Mouse (Mus musculus) testis, adult 2 months (tissue): ENCODE measurements around the gene Ptrh1. TPM values are rescaled to one million over a fixed set of nuclear protein-coding genes. Genes with fewer than 3 reads are reported as not detected.

Experiments
- H3K27ac ChIP-seq: fragments of 200-500 bp; 2 replicates; pipeline ENCODE4 v1.5.1; 2012; ENCODE audit warnings: low read depth, low read length; ENCODE audit not compliant: control insufficient read depth, insufficient read depth
- H3K27me3 ChIP-seq: fragments of 200-500 bp; 2 replicates; pipeline ENCODE4 v1.6.1; 2012; ENCODE audit warnings: mild to moderate bottlenecking, low read length, moderate library complexity; ENCODE audit not compliant: control insufficient read depth, insufficient read depth
- H3K36me3 ChIP-seq: fragments of 200-500 bp; 2 replicates; pipeline ENCODE4 v1.6.1; 2012; ENCODE audit warnings: mild to moderate bottlenecking, low read length; ENCODE audit not compliant: control insufficient read depth, insufficient read depth
- H3K4me1 ChIP-seq: fragments of 200-500 bp; 2 replicates; pipeline ENCODE4 v1.6.1; 2012; ENCODE audit warnings: low read length; ENCODE audit not compliant: control insufficient read depth, insufficient read depth
- H3K4me3 ChIP-seq: fragments of 200-500 bp; 2 replicates; pipeline ENCODE4 v1.5.1; 2012; ENCODE audit warnings: low read depth, mild to moderate bottlenecking, low read length, moderate library complexity, mixed read lengths; ENCODE audit not compliant: control insufficient read depth
- CTCF ChIP-seq: fragments of 200-500 bp; IDR thresholded peaks from 2 replicates; pipeline ENCODE4 v1.5.1; 2012; ENCODE audit warnings: low read depth, mild to moderate bottlenecking, inconsistent platforms, low read length, moderate library complexity; ENCODE audit not compliant: control insufficient read depth, insufficient read depth, insufficient replicate concordance
- POLR2A ChIP-seq: fragments of 200-500 bp; IDR thresholded peaks from 2 replicates; pipeline ENCODE4 v1.6.1; 2012; ENCODE audit warnings: low read depth, mild to moderate bottlenecking, inconsistent platforms, low read length, moderate library complexity; ENCODE audit not compliant: control insufficient read depth
- polyA plus RNA-seq: library from polyadenylated mRNA; depleted of rRNA; stranded (reverse); fragments of >200 nt; gene quantifications from 2 replicates; pipeline ENCODE4 v1.2.3, GENCODE M21; 2012

The Ptrh1 gene
- polyA plus RNA-seq, 1 experiment = 24.7 TPM

DNA sequence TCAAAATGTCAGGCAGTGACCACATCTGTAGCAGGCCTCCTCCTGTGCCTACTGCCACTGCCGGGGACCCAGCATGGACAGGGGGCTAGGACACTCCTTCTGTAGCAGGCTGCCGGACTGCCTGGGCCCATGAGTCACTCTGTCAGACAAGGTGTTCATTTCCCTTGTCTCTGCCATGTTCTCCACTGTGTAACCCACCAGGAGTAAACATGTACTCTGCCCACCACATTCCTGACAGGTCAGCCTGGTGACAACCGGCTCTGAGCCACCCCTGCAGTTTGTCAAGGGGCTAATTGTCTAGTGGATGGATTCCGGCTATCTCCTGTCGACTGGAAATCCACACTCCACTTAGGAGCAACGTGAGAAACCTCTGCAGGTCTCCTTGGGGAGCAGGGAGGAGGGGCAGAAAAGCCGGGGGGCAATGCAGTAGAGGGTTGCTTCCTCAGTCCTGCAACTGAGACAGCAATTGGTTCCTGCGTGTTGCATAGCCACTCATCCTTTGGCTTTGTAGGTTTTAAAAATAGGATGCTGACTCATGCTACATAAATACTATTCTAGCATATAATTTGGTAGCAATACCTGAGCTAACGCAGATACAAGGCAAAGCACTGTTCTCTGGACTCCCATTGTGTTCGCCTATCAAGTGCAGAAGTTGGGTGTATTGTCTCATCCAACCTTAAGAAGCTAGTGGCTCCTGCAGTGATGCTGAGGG lies 22.8 kb downstream of the Ptrh1 start:
- TF ChIP-seq CTCF (no peak), POLR2A (no peak)
- H3K27me3 ChIP-seq = no peaks in the 10 kb centered on the region
- H3K4me3 ChIP-seq = no peak overlapping the region
- H3K4me1 ChIP-seq = no peaks in the 10 kb centered on the region
- H3K27ac ChIP-seq = no peak overlapping the region
- H3K36me3 ChIP-seq = peaks cover 5% of the 10 kb centered on the region

GRCm38 (mm10) chr2:32808816-32809566 lies 33.4 kb downstream of the Ptrh1 start:
- TF ChIP-seq POLR2A = no peak
- TF ChIP-seq CTCF = no peak
- Histone ChIP-seq H3K27me3 (no peaks in the 10 kb centered on the region), H3K27ac (no peak overlapping the region), H3K4me3 (no peak overlapping the region), H3K4me1 (no peaks in the 10 kb centered on the region; the same call in 1 of the 2 replicates), H3K36me3 (no peaks in the 10 kb centered on the region; the same call in none of the 2 replicates)

DNA sequence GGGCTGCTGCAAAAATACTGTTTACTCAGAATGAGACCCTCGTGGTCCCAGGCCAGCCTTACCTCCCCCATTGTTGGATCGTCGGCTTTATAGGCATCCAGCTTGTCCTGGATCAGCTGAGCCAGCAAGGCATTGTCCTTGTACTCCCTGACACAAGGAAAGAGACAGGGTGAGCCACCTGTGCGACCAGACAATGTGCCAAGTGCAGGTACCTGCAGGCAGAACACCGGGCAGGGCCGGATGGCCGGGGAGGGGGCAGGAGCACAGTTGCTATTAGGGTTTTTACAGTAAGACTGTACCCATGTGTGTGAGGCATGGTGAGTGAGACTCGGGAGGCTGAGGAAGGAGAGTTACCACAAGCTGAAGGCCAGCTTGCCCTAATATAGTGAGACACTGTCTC lies 36.4 kb downstream of the Ptrh1 start:
- H3K36me3 ChIP-seq = no peaks in the 10 kb centered on the region; the same call in none of the 2 replicates
- TF ChIP-seq CTCF = no peak
- TF ChIP-seq POLR2A = no peak
- no peaks in the 10 kb centered on the region for H3K27me3 ChIP-seq
- no peak overlapping the region for H3K4me3 ChIP-seq
- no peak overlapping the region for H3K27ac ChIP-seq
- no peaks in the 10 kb centered on the region; the same call in 1 of the 2 replicates for H3K4me1 ChIP-seq

DNA sequence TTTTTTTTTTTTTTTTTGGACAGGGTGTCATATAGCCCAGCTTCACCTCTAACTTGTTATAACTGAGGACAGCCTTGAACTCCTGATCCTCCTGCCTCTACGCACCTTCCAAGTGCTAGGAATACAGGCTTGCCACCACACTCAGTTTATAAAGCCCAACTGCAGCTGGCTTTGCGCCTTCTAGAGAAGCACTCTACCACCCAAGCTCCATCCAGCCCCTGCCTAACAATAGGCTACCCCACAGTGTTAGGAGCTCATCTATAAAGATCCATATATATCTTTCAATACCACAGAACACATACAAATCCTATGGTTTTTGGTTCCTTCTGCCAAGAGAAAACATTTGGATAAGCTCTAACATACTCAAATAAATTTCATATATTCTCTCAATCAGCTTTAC lies 40.9 kb downstream of the Ptrh1 start:
- TF ChIP-seq CTCF = no peak
- TF ChIP-seq POLR2A = no peak
- peaks cover 2% of the 10 kb centered on the region for H3K36me3 ChIP-seq
- no peaks in the 10 kb centered on the region for H3K4me1 ChIP-seq
- no peak overlapping the region for H3K4me3 ChIP-seq
- H3K27ac ChIP-seq = no peak overlapping the region
- no peaks in the 10 kb centered on the region for H3K27me3 ChIP-seq

GRCm38 (mm10) chr2:32816946-32817581 lies 41.5 kb downstream of the Ptrh1 start:
- Histone ChIP-seq H3K27me3 (no peaks in the 10 kb centered on the region), H3K36me3 (peaks cover 2% of the 10 kb centered on the region), H3K27ac (no peak overlapping the region), H3K4me3 (no peak overlapping the region), H3K4me1 (no peaks in the 10 kb centered on the region)
- TF ChIP-seq POLR2A = no peak

DNA sequence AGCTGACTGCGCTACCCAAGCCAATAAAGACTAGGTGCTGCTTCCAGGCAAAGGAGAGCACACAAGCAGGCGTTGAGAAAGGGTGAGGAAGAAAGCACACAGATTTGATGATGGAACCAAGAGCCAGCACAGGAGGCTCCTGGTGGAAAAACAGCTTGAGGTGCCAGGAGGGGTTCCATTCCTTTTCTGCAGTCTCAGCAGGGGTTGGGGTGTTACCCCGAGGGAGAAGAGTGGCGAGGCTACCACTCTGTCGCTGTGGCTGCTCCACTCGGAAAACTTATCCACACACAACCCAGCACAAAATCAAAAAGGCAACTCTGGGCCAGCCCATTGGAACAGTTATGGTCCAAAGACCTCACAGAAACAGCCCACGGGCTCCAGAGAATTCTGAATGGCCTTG lies 42.0 kb downstream of the Ptrh1 start:
- TF ChIP-seq POLR2A = no peak
- Histone ChIP-seq H3K27me3 (no peaks in the 10 kb centered on the region), H3K27ac (no peak overlapping the region), H3K36me3 (peaks cover 2% of the 10 kb centered on the region), H3K4me1 (no peaks in the 10 kb centered on the region), H3K4me3 (no peak overlapping the region)

GRCm38 (mm10) chr2:32818208-32818607 lies 42.6 kb downstream of the Ptrh1 start:
- no peaks in the 10 kb centered on the region for H3K27me3 ChIP-seq
- no peaks in the 10 kb centered on the region for H3K4me1 ChIP-seq
- H3K27ac ChIP-seq = no peak overlapping the region
- H3K4me3 ChIP-seq = no peak overlapping the region
- no peak for TF ChIP-seq POLR2A
- no peak for TF ChIP-seq CTCF
- peaks cover 2% of the 10 kb centered on the region for H3K36me3 ChIP-seq
